Mouse (Mus musculus) E14TG2a.4 (cell line): Measurements from ENCODE around the gene 1700025C18Rik.

ENCODE experiments used
- CTCF ChIP-seq: conservative IDR thresholded peaks from 2 replicates; pipeline ENCODE4 v1.5.1; 2014; ENCODE audit warnings: low read length
- NANOG ChIP-seq: IDR thresholded peaks from 2 replicates; pipeline ENCODE4 v1.6.1; 2014; ENCODE audit warnings: borderline replicate concordance, low read length, mixed read lengths
- POU5F1 ChIP-seq: IDR thresholded peaks from 2 replicates; pipeline ENCODE4 v1.6.1; 2014; ENCODE audit warnings: low read length, borderline replicate concordance

GRCm38 (mm10) chr2:165061638-165062433 is 28.7 kb downstream of the 1700025C18Rik start:
- TF ChIP-seq CTCF (no peak), POU5F1 (no peak), NANOG (no peak)
